Mouse (Mus musculus) forebrain, embryonic 13.5 days (tissue): ENCODE results near the gene Dcpp2. TPM values are rescaled to one million over a fixed set of nuclear protein-coding genes. Genes with fewer than 3 reads are reported as not detected.
"Not testable (repeated sequence)": the region's sequence is repeated elsewhere in the genome, so short reads cannot be mapped to it uniquely, and the experiment has no call there.

Experiments used
- ATAC-seq: fragments of 200-750 bp; cut with Nextera tagmentation; 2 replicates; pipeline ENCODE4 v1.8.0; 2017
- H3K27ac ChIP-seq: fragments of 300-500 bp; sonication (generic); 2 replicates; pipeline ENCODE4 v1.5.1; 2015; ENCODE audit warnings: inconsistent platforms, mild to moderate bottlenecking, moderate library complexity
- H3K27me3 ChIP-seq: fragments of 300-500 bp; sonication (generic); 2 replicates; pipeline ENCODE4 v1.6.1; 2015; ENCODE audit warnings: mild to moderate bottlenecking, inconsistent platforms
- H3K36me3 ChIP-seq: fragments of 300-500 bp; sonication (generic); 2 replicates; pipeline ENCODE4 v1.6.1; 2015; ENCODE audit warnings: mild to moderate bottlenecking, inconsistent platforms; ENCODE audit not compliant: poor library complexity, severe bottlenecking
- H3K4me1 ChIP-seq: fragments of 300-500 bp; sonication (generic); 2 replicates; pipeline ENCODE4 v1.6.1; 2015; ENCODE audit warnings: inconsistent platforms
- H3K4me2 ChIP-seq: fragments of 300-500 bp; sonication (generic); 2 replicates; pipeline ENCODE4 v1.6.1; 2015; ENCODE audit warnings: inconsistent platforms, mild to moderate bottlenecking, moderate library complexity
- H3K4me3 ChIP-seq: fragments of 300-500 bp; sonication (generic); 2 replicates; pipeline ENCODE4 v1.5.1; 2015; ENCODE audit warnings: mild to moderate bottlenecking, inconsistent platforms
- H3K9ac ChIP-seq: fragments of 300-500 bp; sonication (generic); 2 replicates; pipeline ENCODE4 v1.6.1; 2015; ENCODE audit warnings: mild to moderate bottlenecking, inconsistent platforms
- H3K9me3 ChIP-seq: fragments of 300-500 bp; sonication (generic); replicated peaks from 2 replicates; pipeline ENCODE4 v1.6.1; 2016; ENCODE audit warnings: inconsistent platforms
- WGBS: fragments of 180-500 bp; shearing (Covaris S2); methylation state at CpG from one replicate; pipeline ENCODE4 v1.1.7; 2015; 5-methylcytosine and 5-hydroxymethylcytosine counted together
- polyA plus RNA-seq: library from polyadenylated mRNA; unstranded; fragments of >200 nt; fragmentation: Nextera tagmentation; extraction: Ambion mirVana; gene quantifications from 2 replicates; pipeline ENCODE4 v1.2.1, GENCODE M21; 2015

Gene Dcpp2
- not detected in 2 replicates for polyA plus RNA-seq

DNA sequence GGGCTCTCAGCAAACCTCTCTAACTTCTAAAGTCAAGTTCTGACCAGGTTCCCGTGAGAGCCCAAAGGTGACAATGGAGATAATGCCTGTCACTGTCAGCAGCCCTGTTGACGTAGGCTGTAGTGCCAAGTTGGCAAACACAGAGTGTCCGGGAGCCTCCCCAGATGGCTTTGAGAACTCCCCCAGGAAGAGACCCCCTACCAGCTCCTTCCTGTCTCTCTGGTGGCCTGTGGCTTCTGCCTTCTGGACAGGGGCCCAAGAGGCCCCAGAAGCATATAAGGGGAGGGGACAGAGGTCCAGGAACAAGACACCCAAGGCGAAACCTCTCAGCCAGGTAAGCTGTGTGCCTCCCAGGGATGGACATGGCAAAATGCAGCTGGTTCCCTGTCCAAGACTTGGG is at the start of gene Dcpp2, which contains the start of gene Dcpp1:
TSS of gene Dcpp2 (plus strand) at position 305 of the 400 bp plus-strand sequence.
TSS of gene Dcpp1 (plus strand) at position 301 of the 400 bp plus-strand sequence.
- WGBS, result 81% methylated on average over 4 of the region's 4 CpGs

DNA sequence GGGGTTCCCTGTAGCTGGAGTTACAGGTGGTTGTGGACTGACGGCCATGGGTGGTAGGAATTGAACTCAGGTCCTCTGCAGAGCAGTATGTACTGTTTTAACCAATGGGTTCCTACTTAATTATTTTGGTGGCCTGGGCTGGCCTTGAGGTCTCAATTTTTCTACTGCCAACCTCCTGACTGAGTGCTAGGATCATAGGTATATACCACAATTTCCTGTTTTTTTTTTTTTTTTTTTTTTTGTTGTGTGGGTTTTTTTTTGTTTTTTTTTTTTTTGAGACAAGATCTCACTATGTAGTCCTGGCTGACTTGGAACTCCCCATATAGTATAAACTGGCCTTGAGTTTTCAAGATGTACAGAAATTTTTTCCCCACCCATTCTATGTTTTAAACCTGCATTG is 49.5 kb upstream of the Dcpp2 start:
- Histone ChIP-seq H3K27ac (no peak overlapping the region), H3K4me1 (peaks cover 22% of the 10 kb centered on the region), H3K36me3 (peaks cover 11% of the 10 kb centered on the region), H3K4me2 (no peak overlapping the region), H3K9ac (no peak overlapping the region), H3K9me3 (no peaks in the 10 kb centered on the region), H3K4me3 (no peak overlapping the region), H3K27me3 (peaks cover 42% of the 10 kb centered on the region)
- WGBS, result 87% methylated on average over 1 of the region's 1 CpGs
- ATAC-seq, result no peak

More for the DNA sequence above, at the start of gene Dcpp2, which contains the start of gene Dcpp1:
- H3K4me3 ChIP-seq, H3K4me1 ChIP-seq, H3K9me3 ChIP-seq, H3K4me2 ChIP-seq, H3K9ac ChIP-seq, H3K36me3 ChIP-seq, H3K27me3 ChIP-seq, ATAC-seq, H3K27ac ChIP-seq: not testable (repeated sequence)

DNA sequence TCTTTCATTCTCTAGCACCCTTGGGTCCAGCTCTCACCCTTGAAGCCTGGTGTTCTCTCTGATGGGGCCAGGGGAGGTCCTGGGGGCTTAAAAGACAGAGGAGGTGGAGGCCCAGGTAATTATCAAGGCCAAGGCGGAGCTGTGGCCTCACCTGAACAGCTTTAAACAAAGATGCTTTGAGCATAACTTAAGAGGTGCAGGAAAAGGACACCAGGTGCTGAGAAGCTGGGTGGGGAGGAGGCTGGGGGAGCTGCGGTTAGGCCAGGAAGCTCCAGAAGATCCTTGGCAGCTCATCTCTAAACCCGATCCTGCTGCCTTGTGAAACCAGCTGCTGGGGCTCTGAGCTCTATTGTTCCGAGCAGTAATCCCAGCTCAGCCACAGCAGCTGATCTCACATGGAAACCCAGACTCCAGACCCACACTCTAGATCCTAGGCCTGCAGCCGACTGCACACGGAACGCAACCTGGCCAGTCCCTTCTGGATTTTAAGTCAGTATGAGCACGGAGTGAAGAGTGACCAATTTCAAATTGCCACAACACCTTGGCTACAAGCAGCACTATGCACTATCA is 44.6 kb upstream of the Dcpp2 start, which contains the start of gene Prss33:
TSS of gene Prss33 (minus strand) at position 51 of the 570 bp plus-strand sequence.
- H3K4me2 ChIP-seq, result no peak within 1 kb of the TSS
- WGBS, result 55% methylated on average over 8 of the region's 8 CpGs
- ATAC-seq, result no peak
- peaks cover 41% of the 10 kb centered on the region for H3K27me3 ChIP-seq
- no peak within 1 kb of the TSS for H3K27ac ChIP-seq
- H3K9me3 ChIP-seq, result no peaks in the 10 kb centered on the region
- no peaks in the 10 kb centered on the region for H3K4me1 ChIP-seq
- no peak within 1 kb of the TSS for H3K4me3 ChIP-seq
- no peak within 1 kb of the TSS for H3K9ac ChIP-seq
- no peaks in the 10 kb centered on the region for H3K36me3 ChIP-seq

DNA sequence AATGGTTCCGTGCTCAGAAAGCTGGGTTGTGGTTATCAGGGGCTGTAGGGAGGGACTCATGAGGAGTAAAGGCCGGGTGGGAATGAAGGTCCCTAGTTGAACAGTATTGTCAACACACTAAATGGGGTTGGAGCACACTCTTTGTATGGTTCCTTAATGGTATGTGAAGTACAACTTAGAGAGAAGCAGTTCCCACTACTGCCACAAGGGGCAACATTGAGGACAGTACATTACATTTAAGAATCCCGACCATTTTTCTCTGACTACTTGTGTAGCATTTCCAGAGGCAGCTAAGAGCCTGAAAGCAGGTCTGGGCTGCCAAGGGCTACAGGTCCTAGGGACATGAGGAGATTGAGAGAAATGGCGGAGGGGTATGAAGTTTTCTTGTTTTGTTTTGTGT is 39.5 kb upstream of the Dcpp2 start:
- 29% methylated on average over 4 of the region's 4 CpGs for WGBS
- Histone ChIP-seq H3K27me3 (peaks cover 9% of the 10 kb centered on the region; the same call in 1 of the 2 replicates), H3K4me2 (no peak overlapping the region), H3K36me3 (no peaks in the 10 kb centered on the region), H3K9ac (no peak overlapping the region), H3K27ac (no peak overlapping the region), H3K9me3 (no peaks in the 10 kb centered on the region), H3K4me3 (no peak overlapping the region), H3K4me1 (0 out of 2 replicates have a peak, but pooled peaks cover 4% of the 10 kb centered on the region)
- ATAC-seq, result peak; percentile 33; the same call in 1 of the 2 replicates

DNA sequence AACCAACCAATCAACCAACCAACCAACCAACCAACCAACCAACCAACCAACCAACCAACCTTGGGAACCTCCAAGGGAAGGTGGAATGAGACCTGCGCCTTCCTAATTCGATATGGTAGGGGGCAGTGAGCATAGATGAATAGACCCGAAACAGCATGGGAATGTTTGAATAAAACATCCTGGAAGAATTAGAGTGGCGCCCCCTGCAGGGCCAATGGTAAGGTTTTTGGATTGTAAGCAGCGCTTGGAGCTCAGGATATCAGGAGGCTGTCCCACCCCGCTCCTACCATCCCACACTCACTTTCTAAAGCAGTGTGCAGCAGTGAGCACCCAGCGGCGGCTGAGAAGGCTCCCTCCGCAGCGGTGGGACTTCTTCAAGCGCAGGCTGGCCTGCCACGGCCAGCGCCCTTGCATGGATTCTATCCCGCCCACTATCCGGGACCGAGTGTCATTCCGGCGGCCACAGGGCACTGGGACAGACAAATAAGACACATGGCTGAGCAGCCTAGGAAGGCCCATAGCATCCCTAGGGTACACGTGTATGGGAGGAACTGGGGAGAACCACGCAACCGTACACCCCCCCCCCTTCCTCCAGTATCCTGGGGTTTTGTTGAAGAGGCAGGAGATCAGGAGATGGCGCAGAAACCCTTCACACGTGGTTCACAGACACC is 37.4 kb upstream of the Dcpp2 start:
- Histone ChIP-seq H3K4me1 (0 out of 2 replicates have a peak, but pooled peaks cover 4% of the 10 kb centered on the region), H3K4me3 (no peak overlapping the region), H3K9ac (no peak overlapping the region), H3K27ac (no peak overlapping the region), H3K9me3 (no peaks in the 10 kb centered on the region), H3K27me3 (peaks cover 11% of the 10 kb centered on the region; the same call in 1 of the 2 replicates), H3K4me2 (peak overlapping the region; percentile 42), H3K36me3 (no peaks in the 10 kb centered on the region)
- ATAC-seq, result 0 out of 2 replicates have a peak, but pooled peaks have one; percentile 36
- 51% methylated on average over 23 of the region's 23 CpGs for WGBS

DNA sequence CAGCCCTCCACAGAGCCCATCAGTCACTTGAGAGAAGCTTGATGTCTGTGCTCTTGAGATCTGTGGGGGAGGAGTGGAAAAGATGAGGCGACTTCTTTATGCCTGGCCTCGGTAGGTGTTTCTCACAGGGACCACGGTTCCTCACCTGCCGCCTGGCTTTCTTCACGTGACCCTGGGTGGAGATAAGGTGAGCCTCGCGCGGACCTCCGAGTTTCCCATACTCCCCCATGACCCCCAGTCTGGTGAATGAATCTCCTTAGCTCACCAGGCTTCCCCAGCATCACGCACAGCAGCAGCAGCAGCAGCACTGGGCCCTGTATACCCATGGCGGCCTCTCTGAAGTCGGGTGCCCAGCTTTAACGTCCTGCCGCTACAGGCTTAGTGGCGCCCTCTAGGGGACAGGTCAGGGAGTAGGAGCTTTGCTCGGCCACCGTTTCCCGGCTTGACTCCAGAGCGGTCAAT is 36.8 kb upstream of the Dcpp2 start, which contains the start of the genes Prss32 and Prss41:
TSS of gene Prss32 (plus strand) at position 44 of the 462 bp plus-strand sequence.
TSS of gene Prss41 (minus strand) at position 361 of the 462 bp plus-strand sequence.
- ATAC-seq, result 0 out of 2 replicates have a peak, but pooled peaks have one; percentile 24

DNA sequence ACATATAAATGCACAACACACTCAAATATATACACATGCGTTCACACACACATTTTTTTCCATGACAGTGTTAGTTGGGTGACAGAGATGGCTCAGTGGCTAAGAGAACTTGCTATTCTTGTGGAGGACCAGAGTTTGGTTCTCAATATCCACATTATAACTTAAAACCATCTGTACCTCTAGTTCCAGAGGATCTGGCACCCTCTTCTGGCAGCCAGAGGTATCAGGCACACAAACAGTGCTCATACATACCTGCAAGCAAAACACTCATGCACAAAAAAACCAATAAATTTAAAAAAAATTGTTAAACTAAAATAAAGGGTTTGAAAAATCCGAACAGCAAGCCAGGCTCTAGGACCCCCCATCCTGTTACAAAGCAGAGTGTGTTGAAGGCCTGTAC is 30.7 kb upstream of the Dcpp2 start:
- H3K9me3 ChIP-seq, result no peaks in the 10 kb centered on the region
- no peak overlapping the region for H3K4me2 ChIP-seq
- 0 out of 2 replicates have a peak, but pooled peaks cover 6% of the 10 kb centered on the region for H3K27me3 ChIP-seq
- no peak for ATAC-seq
- H3K36me3 ChIP-seq, result no peaks in the 10 kb centered on the region
- H3K4me1 ChIP-seq, result no peaks in the 10 kb centered on the region
- H3K27ac ChIP-seq, result no peak overlapping the region
- H3K4me3 ChIP-seq, result no peak overlapping the region
- H3K9ac ChIP-seq, result no peak overlapping the region
- 54% methylated on average over 2 of the region's 2 CpGs for WGBS

More for the DNA sequence above, 36.8 kb upstream of the Dcpp2 start, which contains the start of the genes Prss32 and Prss41:
- Histone ChIP-seq H3K27ac (no peak within 1 kb of the TSS), H3K9ac (no peak within 1 kb of the TSS), H3K4me1 (0 out of 2 replicates have a peak, but pooled peaks cover 4% of the 10 kb centered on the region), H3K27me3 (peaks cover 11% of the 10 kb centered on the region; the same call in 1 of the 2 replicates), H3K4me3 (peak within 1 kb of the TSS; percentile 23), H3K9me3 (no peaks in the 10 kb centered on the region), H3K4me2 (peak within 1 kb of the TSS; percentile 42), H3K36me3 (no peaks in the 10 kb centered on the region)
- 9% methylated on average over 19 of the region's 19 CpGs for WGBS

DNA sequence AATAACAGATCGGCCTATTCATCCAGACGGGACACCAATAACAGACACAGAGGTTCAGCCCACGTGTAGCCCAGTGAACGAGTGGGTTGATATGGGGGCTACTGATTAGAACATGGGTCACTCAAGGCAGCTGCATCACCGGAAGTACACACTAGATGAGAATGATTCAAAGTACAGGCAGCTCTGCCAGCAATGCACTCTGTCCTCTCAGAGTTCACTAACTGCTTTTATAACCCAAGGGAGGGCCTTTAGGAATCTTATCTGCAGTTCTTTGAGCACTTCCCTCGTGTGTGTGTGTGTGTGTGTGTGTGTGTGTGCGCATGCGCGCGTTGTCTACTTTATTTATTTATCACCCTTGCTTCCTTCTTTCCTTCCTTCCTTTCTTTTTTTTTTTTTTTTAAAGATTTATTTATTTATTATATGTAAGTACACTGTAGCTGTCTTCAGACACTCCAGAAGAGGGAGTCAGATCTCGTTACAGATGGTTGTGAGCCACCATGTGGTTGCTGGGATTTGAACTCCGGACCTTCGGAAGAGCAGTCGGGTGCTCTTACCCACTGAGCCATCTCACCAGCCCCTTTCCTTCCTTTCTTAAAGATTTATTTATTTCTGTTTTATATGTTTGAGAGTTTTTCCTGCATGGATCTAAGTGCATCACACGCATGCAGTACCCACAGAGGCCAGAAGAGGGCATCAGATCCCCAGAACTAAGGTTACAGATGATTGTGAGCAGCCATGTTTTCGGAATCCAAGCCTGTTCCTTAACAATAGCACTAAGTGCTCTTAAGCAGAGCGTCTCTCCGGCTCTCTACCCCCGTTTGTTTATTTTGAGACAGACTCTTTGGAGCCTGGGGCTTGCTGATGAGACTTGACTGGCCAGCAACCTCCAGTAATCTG is 29.6 kb upstream of the Dcpp2 start:
- Histone ChIP-seq H3K9ac (no peak overlapping the region), H3K4me1 (no peaks in the 10 kb centered on the region), H3K9me3 (no peaks in the 10 kb centered on the region), H3K4me2 (no peak overlapping the region), H3K4me3 (no peak overlapping the region), H3K36me3 (no peaks in the 10 kb centered on the region), H3K27ac (no peak overlapping the region), H3K27me3 (0 out of 2 replicates have a peak, but pooled peaks cover 6% of the 10 kb centered on the region)
- WGBS, result 62% methylated on average over 19 of the region's 19 CpGs
- ATAC-seq, result peak; percentile 69; the same call in 1 of the 2 replicates

DNA sequence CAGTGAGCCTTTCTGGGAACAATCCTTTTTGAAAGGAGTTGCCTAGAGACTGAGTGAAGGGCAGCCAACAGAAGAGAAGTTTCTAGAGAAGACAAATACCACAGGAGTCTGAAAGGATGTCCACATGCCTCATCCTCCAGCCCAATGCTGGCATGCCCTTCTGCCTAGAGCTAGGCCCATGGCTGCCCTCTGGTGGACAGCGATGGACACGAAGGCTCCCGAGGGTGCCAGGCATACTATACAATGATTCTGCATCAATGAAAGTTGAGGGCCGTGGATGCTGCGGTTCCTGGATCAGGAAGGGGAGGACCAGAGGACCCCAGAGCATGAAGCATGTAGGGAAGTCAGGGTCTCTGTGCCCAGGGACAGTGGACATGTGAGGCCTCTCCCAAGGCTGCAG is 27.4 kb upstream of the Dcpp2 start:
- Histone ChIP-seq H3K36me3 (no peaks in the 10 kb centered on the region), H3K4me3 (no peak overlapping the region), H3K9me3 (no peaks in the 10 kb centered on the region), H3K4me1 (no peaks in the 10 kb centered on the region), H3K27ac (no peak overlapping the region), H3K27me3 (no peaks in the 10 kb centered on the region), H3K9ac (no peak overlapping the region), H3K4me2 (no peak overlapping the region)
- 22% methylated on average over 5 of the region's 5 CpGs for WGBS
- ATAC-seq, result no peak; the same call in 1 of the 2 replicates

DNA sequence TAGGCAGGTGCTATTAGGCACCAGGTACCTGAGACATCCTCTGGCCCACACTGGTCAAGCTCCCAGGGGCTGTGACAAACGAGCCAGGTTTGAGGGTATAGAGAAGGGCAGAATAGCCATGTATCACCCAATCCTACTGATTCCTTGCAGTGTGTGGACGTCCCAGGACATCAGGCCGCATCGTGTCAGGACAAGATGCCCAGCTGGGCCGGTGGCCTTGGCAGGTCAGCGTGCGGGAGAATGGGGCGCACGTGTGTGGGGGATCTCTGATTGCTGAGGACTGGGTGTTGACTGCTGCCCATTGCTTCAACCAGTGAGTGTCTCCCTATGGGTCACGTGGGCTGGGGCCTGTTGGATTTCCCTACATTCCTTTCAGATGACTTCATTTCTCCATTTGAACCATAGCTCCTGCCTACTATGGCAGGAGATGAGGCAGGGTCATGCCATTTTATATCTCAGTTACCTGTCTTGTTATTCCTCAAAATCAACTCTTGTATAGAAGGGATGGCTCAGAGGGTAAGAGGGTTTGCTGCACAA is 26.4 kb upstream of the Dcpp2 start:
- no peaks in the 10 kb centered on the region for H3K9me3 ChIP-seq
- no peak overlapping the region for H3K27ac ChIP-seq
- H3K9ac ChIP-seq, result no peak overlapping the region
- 89% methylated on average over 10 of the region's 10 CpGs for WGBS
- no peaks in the 10 kb centered on the region for H3K4me1 ChIP-seq
- no peak for ATAC-seq
- no peak overlapping the region for H3K4me2 ChIP-seq
- no peaks in the 10 kb centered on the region for H3K27me3 ChIP-seq
- H3K36me3 ChIP-seq, result no peaks in the 10 kb centered on the region
- H3K4me3 ChIP-seq, result no peak overlapping the region

DNA sequence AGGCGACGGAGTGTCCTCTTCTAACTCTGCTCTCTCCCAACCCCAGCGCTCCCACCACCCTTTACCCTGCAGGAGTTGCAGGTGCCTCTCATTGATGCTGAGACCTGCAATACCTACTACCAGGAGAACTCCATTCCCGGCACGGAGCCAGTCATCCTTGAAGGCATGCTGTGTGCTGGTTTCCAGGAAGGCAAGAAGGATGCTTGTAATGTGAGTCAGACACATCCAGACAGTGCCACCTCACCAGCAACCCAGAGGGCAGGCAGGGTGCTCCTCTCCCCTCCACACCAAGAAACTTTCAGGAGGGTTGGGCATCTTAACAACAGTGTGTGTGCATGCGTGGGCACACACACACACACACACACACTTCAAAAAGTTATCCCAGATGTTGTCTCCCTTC is 23.5 kb upstream of the Dcpp2 start:
- Histone ChIP-seq H3K4me1 (no peaks in the 10 kb centered on the region), H3K27ac (no peak overlapping the region), H3K9ac (no peak overlapping the region), H3K9me3 (no peaks in the 10 kb centered on the region), H3K36me3 (no peaks in the 10 kb centered on the region), H3K4me3 (no peak overlapping the region), H3K27me3 (no peaks in the 10 kb centered on the region), H3K4me2 (no peak overlapping the region)
- WGBS, result 87% methylated on average over 6 of the region's 6 CpGs
- ATAC-seq, result no peak
